Mouse (Mus musculus): ENCODE measurements around the gene Slc6a19.
A peak's percentile ranks its signal among the peaks of the same experiment; 100 is the strongest.

Slc6a19 gene

GRCm38 (mm10) chr13:73675161-73675560, 29.5 kb downstream of the Slc6a19 start:
- DNase-seq (ENCODE audit: low read depth, low spot score): no peak

GRCm38 (mm10) chr13:73660163-73660695, 44.4 kb downstream of the Slc6a19 start:
- DNase-seq (ENCODE audit: low read depth, low spot score): no peak

DNA sequence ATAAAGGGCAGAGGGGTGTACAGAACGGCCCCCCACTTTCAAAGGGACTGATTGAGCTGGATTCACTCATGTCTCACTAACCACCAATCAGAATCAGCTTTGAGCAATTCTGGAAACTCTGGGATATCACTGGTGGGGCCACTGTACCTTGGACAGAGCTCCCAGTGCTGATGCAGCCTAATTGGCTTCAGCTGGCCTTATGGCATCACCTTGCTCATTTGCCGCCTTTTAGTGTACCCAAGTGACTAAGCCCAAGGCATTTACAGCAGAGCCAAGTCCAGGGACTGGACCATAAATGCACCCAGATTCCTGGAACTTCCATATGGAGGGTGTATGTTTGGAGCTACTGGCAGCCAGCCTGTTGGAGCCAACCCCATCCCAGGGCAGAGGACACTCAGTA, 45.7 kb downstream of the Slc6a19 start:
- DNase-seq (ENCODE audit: low read depth, low spot score): no peak

DNA sequence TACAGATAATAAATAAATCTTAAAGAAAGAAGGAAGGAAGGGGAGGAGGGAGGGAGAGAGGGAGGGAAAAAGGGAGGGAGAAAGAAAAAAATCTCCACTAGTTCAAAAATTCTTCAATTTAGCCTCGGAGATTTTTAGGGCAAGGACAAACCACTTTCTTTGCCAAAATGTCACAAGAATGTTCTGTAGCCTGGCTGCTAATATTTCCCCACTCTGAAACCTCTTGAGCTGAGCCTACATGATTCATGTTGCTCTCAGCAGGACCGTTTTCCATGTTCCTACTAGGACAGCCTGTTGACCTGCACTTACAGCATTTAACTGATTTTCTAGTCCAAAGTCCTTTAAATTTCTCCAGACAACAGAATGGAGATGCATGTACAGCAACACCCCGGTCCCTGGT, 49.7 kb downstream of the Slc6a19 start:
- DNase-seq (ENCODE audit: low read depth, low spot score): no peak

GRCm38 (mm10) chr13:73653266-73653665, 51.4 kb downstream of the Slc6a19 start:
- DNase-seq (ENCODE audit: low read depth, low spot score): peak; percentile 14

- peak; percentile 80 for DNase-seq (ENCODE audit: low read depth, low spot score)
These were observed 58.1 kb downstream of the Slc6a19 start for GRCm38 (mm10) chr13:73646397-73647087.

- no peak for DNase-seq (ENCODE audit: low read depth, low spot score)
These were observed 63.4 kb downstream of the Slc6a19 start for GRCm38 (mm10) chr13:73641296-73641695.

- DNase-seq (ENCODE audit: low read depth, low spot score): no peak
These were observed 66.8 kb downstream of the Slc6a19 start for GRCm38 (mm10) chr13:73637826-73638225.

- no peak for DNase-seq (ENCODE audit: low read depth, low spot score)
These were observed 72.8 kb downstream of the Slc6a19 start for GRCm38 (mm10) chr13:73631837-73632236.
